Mouse (Mus musculus): ENCODE measurements around the gene Chsy1.

DNA sequence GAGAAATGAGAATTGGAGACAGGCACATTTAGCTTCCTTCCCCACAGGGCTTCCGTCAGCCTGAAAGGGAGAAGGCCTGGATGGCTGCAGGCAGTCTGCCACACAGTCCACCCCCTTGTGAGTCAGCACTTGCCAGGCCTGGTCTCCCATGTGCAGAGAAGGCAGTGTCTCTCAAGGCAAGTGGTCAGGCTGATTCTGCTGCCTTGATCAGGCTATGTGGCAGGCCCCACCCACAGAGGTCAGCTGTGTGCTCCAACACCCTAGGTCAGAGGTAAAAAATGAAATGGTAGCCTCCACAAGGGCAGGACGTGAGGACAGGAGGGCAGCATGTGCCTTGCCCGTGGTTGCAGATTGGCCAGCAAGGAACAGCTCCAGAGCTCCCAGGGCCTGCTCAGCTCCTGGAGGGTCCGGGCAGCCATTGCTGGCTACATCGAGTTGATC, 90.1 kb downstream of the Chsy1 start:
- TF ChIP-seq CTCF (IDR thresholded peaks at IDR 0.05; ENCODE audit: low read depth, low read length) = no peak
- TF ChIP-seq TAL1 (conservative IDR thresholded peaks at IDR 0.05; ENCODE audit: low read depth, low read length) = no peak
- TF ChIP-seq GATA1 (IDR thresholded peaks at IDR 0.05; ENCODE audit: borderline replicate concordance, low read length) = no peak
